Mouse (Mus musculus) myocyte (in vitro differentiated cells): ENCODE data around the gene Fam213a. TPM values are rescaled to one million over a fixed set of nuclear protein-coding genes. Genes with fewer than 3 reads are reported as not detected.

Experiments used
- H3K27me3 ChIP-seq: one replicate; pipeline ENCODE4 v1.6.1; 2011; ENCODE audit not compliant: control insufficient read depth, insufficient read depth, insufficient read length
- H3K36me3 ChIP-seq: one replicate; pipeline ENCODE4 v1.6.1; 2011; ENCODE audit not compliant: control insufficient read depth, insufficient read depth
- H3K4me2 ChIP-seq: one replicate; pipeline ENCODE4 v1.6.1; 2011; ENCODE audit warnings: low read depth, control low read depth
- H3K4me3 ChIP-seq: one replicate; pipeline ENCODE4 v1.5.1; 2011; ENCODE audit warnings: mild to moderate bottlenecking, control low read depth, moderate library complexity
- H3K79me2 ChIP-seq: one replicate; pipeline ENCODE4 v1.6.1; 2011; ENCODE audit not compliant: control insufficient read depth, insufficient read depth
- H3ac ChIP-seq: one replicate; pipeline ENCODE4 v1.6.1; 2011; ENCODE audit not compliant: control insufficient read depth, insufficient read length
- CEBPB ChIP-seq: IDR thresholded peaks from 2 replicates; pipeline ENCODE4 v1.6.1; 2011; ENCODE audit warnings: mild to moderate bottlenecking, moderate library complexity; ENCODE audit not compliant: poor library complexity, insufficient read depth, severe bottlenecking
- E2F4 ChIP-seq: IDR thresholded peaks from one replicate; pipeline ENCODE4 v1.6.1; 2011; ENCODE audit warnings: mild to moderate bottlenecking, control low read depth, moderate library complexity; ENCODE audit not compliant: insufficient read depth
- MAX ChIP-seq: IDR thresholded peaks from one replicate; pipeline ENCODE4 v1.6.1; 2011; ENCODE audit warnings: low read depth, mild to moderate bottlenecking, control low read depth
- MYOD1 ChIP-seq, 3 experiments: IDR thresholded peaks; one replicate each; pipeline ENCODE4 v1.6.1; 2011; ENCODE audit warnings: control low read depth in 2 of 3, low read depth in 2 of 3, mild to moderate bottlenecking in 2 of 3, moderate library complexity in 1 of 3; ENCODE audit not compliant: insufficient read length in 2 of 3, control insufficient read depth in 1 of 3
- MYOG ChIP-seq, 3 experiments: IDR thresholded peaks; one replicate each; pipeline ENCODE4 v1.6.1; 2011; ENCODE audit warnings: control low read depth in 2 of 3, low read depth in 2 of 3, mild to moderate bottlenecking in 2 of 3; ENCODE audit not compliant: insufficient read length in 2 of 3, control insufficient read depth in 1 of 3, insufficient read depth in 1 of 3
- POLR2A ChIP-seq: IDR thresholded peaks from one replicate; pipeline ENCODE4 v1.6.1; 2011; ENCODE audit warnings: low read depth, mild to moderate bottlenecking, control low read depth, moderate library complexity; ENCODE audit not compliant: insufficient read length
- POLR2AphosphoS2 ChIP-seq: IDR thresholded peaks from one replicate; pipeline ENCODE4 v1.6.1; 2011; ENCODE audit warnings: low read depth, control low read depth; ENCODE audit not compliant: insufficient read length
- REST ChIP-seq: IDR thresholded peaks from one replicate; pipeline ENCODE4 v1.6.1; 2011; ENCODE audit warnings: mild to moderate bottlenecking, control low read depth, moderate library complexity; ENCODE audit not compliant: insufficient read depth, insufficient read length
- TCF12 ChIP-seq: IDR thresholded peaks from one replicate; pipeline ENCODE4 v1.6.1; 2011; ENCODE audit warnings: mild to moderate bottlenecking, control low read depth; ENCODE audit not compliant: poor library complexity, insufficient read depth, severe bottlenecking
- TCF3 ChIP-seq: IDR thresholded peaks from one replicate; pipeline ENCODE4 v1.6.1; 2011; ENCODE audit warnings: low read depth, control low read depth; ENCODE audit not compliant: insufficient read length
- USF1 ChIP-seq: IDR thresholded peaks from one replicate; pipeline ENCODE4 v1.6.1; 2011; ENCODE audit warnings: low read depth, mild to moderate bottlenecking, control low read depth, moderate library complexity
- polyA plus RNA-seq: library from polyadenylated mRNA; unstranded; fragments of >200 nt; fragmentation: generic; extraction: Trizol; gene quantifications from one replicate; pipeline ENCODE4 v1.2.1, GENCODE M21; 2012; ENCODE audit warnings: missing spikeins

Fam213a gene
- polyA plus RNA-seq, 1 experiment, result 1.8 TPM

GRCm38 (mm10) chr14:40966392-40966861 lies 47.2 kb downstream of the Fam213a start, which contains the start of gene Tspan14:
Tspan14 (minus strand) TSS chr14:40966807.
- peaks cover 43% of the 10 kb centered on the region for H3K79me2 ChIP-seq
- TF ChIP-seq POLR2A (peak; percentile 95), MYOD1 (IDR thresholded peaks at IDR 0.05; ENCODE audit: control insufficient read depth in 1 of 3, insufficient read length in 2 of 3, low read depth in 2 of 3) (no peak), POLR2AphosphoS2 (peak; percentile 93), MAX (no peak), CEBPB (no peak)
- peak within 1 kb of the TSS; percentile 83 for H3ac ChIP-seq
- peak within 1 kb of the TSS; percentile 84 for H3K4me2 ChIP-seq
- no peaks in the 10 kb centered on the region for H3K27me3 ChIP-seq
- no peaks in the 10 kb centered on the region for H3K36me3 ChIP-seq
- H3K4me3 ChIP-seq, result peak within 1 kb of the TSS; percentile 94

- TF ChIP-seq MAX (no peak), POLR2AphosphoS2 (no peak), MYOG (IDR thresholded peaks at IDR 0.05; ENCODE audit: control insufficient read depth in 1 of 3, insufficient read depth in 1 of 3, insufficient read length in 2 of 3, low read depth in 2 of 3) (peak in 1 of 3 experiments; percentile 56), TCF12 (no peak), POLR2A (no peak), MYOD1 (IDR thresholded peaks at IDR 0.05; ENCODE audit: control insufficient read depth in 1 of 3, insufficient read length in 2 of 3, low read depth in 2 of 3) (peak in 2 of 3 experiments; percentile 10 to 32), TCF3 (no peak), USF1 (no peak), E2F4 (no peak), REST (no peak), CEBPB (no peak)
- no peaks in the 10 kb centered on the region for H3K36me3 ChIP-seq
- H3ac ChIP-seq, result peak overlapping the region; percentile 83
- no peaks in the 10 kb centered on the region for H3K27me3 ChIP-seq
- H3K4me3 ChIP-seq, result peak overlapping the region; percentile 94
- peaks cover 43% of the 10 kb centered on the region for H3K79me2 ChIP-seq
- peak overlapping the region; percentile 84 for H3K4me2 ChIP-seq
Measured at GRCm38 (mm10) chr14:40965507-40966356, 47.9 kb downstream of the Fam213a start.

- Histone ChIP-seq H3ac (no peak overlapping the region), H3K4me2 (peak overlapping the region; percentile 84), H3K79me2 (peaks cover 50% of the 10 kb centered on the region), H3K4me3 (peak overlapping the region; percentile 94), H3K27me3 (no peaks in the 10 kb centered on the region), H3K36me3 (no peaks in the 10 kb centered on the region)
- TF ChIP-seq TCF3 (no peak), MYOD1 (IDR thresholded peaks at IDR 0.05; ENCODE audit: control insufficient read depth in 1 of 3, insufficient read length in 2 of 3, low read depth in 2 of 3) (peak in 2 of 3 experiments; percentile 13 to 61), TCF12 (no peak)
Measured at GRCm38 (mm10) chr14:40964881-40965280, 48.7 kb downstream of the Fam213a start.

GRCm38 (mm10) chr14:40964214-40964610 lies 49.4 kb downstream of the Fam213a start:
- H3K36me3 ChIP-seq, result no peaks in the 10 kb centered on the region
- peaks cover 57% of the 10 kb centered on the region for H3K79me2 ChIP-seq
- peak overlapping the region; percentile 94 for H3K4me3 ChIP-seq
- TF ChIP-seq POLR2A, result no peak
- no peak for TF ChIP-seq POLR2AphosphoS2
- no peak for TF ChIP-seq MAX
- TF ChIP-seq TCF3, result no peak
- TF ChIP-seq E2F4, result no peak
- no peak for TF ChIP-seq CEBPB
- TF ChIP-seq REST, result no peak
- no peak for TF ChIP-seq MYOD1 (IDR thresholded peaks at IDR 0.05; ENCODE audit: control insufficient read depth in 1 of 3, insufficient read length in 2 of 3, low read depth in 2 of 3)
- no peak for TF ChIP-seq USF1
- peak overlapping the region; percentile 84 for H3K4me2 ChIP-seq
- no peak overlapping the region for H3ac ChIP-seq
- H3K27me3 ChIP-seq, result no peaks in the 10 kb centered on the region

- Histone ChIP-seq H3K36me3 (no peaks in the 10 kb centered on the region), H3K4me2 (peak overlapping the region; percentile 84), H3K27me3 (no peaks in the 10 kb centered on the region), H3K4me3 (peak overlapping the region; percentile 94), H3K79me2 (peaks cover 63% of the 10 kb centered on the region), H3ac (no peak overlapping the region)
- TF ChIP-seq USF1 (peak; percentile 16), TCF12 (no peak)
Measured at GRCm38 (mm10) chr14:40963501-40964213, 49.9 kb downstream of the Fam213a start.
